Mouse (Mus musculus) heart, adult 8-10 months (tissue): ENCODE measurements around the gene Hspa12a. TPM values are rescaled to one million over a fixed set of nuclear protein-coding genes. Genes with fewer than 3 reads are reported as not detected.
"Not testable (repeated sequence)": the region's sequence is repeated elsewhere in the genome, so short reads cannot be mapped to it uniquely, and the experiment has no call there.

ENCODE experiments used
- DNase-seq: peaks from one replicate; pipeline ENCODE4 v3.0.0; 2022; ENCODE audit warnings: low spot score
- total RNA-seq, 4 experiments: library from RNA; stranded (reverse); gene quantifications; 2 replicates each; pipeline ENCODE4 v1.2.4; 2022

The Hspa12a gene
- total RNA-seq, 4 experiments from 2014 or later = 14.7 to 21.9 (median 17.6) TPM

DNA sequence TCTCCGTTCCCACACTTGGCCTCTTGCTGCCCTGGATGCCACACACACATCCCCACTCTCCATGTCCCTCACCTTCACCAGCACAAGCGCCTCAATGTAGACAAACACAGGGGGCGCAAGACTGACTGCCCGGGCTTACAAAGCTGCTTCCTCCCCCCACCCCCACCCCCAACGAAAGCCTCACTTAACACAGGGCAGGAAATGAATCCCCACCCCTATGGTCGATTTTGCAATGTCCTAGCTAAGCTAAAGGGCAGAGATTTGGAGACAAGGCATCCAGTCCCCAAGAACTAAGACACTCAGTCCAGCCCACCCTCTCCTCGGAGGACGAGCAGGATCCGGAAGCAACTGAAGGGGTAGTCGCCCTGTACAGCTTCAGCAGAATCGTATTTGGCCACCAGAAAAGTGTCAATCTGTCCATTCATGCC lies 32.5 kb downstream of the Hspa12a start:
- no peak for DNase-seq

DNA sequence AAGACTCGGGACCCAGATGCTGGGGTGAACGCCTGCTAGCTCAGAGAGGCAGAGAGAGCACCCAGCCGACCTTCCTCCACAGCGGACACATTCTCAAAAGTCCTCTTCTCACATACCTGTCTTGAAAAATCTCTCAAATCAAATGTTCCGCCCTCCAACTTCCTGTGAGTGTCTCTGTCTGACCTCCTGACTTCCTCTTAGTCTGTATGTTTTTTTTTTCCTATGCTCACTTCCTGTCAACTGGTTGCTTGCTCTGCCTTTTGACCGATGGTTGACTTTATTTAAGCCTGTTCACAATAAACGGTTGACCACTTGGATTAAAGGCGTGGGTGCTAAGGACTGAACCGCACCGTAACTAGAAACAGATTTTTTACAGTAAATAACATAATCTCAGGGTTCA lies 35.4 kb downstream of the Hspa12a start:
- DNase-seq = no peak

DNA sequence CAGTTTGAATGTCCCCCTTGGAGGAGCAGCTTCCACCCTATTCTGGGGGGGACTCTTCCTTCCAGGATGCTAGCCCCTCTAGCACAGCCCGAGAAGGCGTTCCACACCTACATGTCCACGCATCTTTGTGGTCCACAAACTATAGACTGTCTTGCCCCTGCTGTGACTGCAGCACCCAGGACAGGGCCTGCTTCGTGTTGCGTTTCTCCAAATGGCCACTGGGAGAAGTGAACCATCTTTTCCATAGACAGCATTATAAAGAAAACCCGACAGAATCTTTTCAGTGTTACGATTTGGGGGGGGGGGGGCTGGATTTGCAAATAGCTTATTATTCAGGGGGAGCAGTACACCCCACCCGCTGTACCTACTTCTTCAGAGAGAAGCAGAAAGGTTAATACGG lies 36.8 kb downstream of the Hspa12a start:
- DNase-seq = no peak

DNA sequence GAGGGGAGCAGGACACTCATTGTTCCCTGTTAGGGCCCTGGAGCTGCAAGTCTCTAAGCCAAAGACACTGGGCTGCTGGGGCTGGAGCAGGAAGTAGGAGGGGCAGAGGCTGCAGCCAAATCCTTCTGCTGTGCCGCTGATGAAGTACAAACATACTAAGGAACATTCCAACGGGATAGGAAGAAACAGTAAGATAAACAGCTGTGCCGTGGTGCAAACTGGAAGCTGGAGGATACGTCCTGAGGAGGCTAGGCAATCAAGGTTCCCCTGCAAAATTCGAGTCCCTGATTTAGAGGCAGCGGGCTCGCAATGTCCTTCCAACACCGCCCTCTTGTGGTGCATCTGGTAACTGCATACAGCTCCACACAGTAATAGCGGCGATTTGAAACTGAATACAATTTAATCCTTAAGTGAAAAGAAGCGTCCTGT lies 39.5 kb downstream of the Hspa12a start:
- peak; percentile 87 for DNase-seq

- DNase-seq = no peak
Observed at GRCm38 (mm10) chr19:58903079-58903898, 40.2 kb downstream of the Hspa12a start.

- DNase-seq = not testable (repeated sequence)
Observed at GRCm38 (mm10) chr19:58900471-58900870, 43.0 kb downstream of the Hspa12a start.

DNA sequence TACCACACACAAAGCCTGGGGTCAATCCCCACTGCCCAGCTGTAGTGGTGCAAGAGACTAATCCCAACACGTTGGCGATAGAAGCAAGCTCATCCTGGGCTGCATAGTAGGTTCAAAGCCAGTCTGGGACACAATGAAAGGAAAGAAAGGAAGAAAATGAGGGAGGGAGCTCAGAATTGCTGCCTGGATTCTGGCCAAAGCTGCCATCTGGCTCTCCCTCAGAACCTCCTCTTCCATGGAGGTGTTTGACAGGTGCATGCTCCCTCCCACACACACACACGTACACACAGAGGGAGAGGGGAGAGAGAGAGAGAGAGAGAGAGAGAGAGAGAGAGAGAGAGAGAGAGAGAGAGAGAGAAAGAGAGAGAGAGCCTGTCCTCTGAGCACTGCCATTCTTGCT lies 47.2 kb downstream of the Hspa12a start:
- no peak for DNase-seq

GRCm38 (mm10) chr19:58889306-58890038 lies 54.0 kb downstream of the Hspa12a start:
- no peak for DNase-seq

DNA sequence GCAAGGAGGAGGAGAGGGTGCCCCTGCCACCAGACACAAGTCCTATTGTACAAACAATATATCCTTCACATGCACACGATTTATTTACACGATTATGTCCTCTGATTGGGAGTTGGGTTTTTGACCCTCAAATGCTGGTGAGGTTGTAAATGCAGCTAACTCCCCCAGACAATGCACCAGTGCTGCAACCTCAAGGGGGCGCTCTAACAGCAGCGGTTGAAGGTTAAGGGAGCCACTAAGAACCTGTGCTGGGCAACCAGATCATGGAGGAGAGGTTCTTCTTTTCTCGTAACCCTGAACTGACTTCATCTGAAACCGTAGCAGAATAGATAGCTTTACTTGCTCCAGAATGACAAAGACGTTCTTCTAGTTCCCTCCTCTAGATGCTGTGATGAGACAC lies 57.0 kb downstream of the Hspa12a start:
- DNase-seq = no peak

DNA sequence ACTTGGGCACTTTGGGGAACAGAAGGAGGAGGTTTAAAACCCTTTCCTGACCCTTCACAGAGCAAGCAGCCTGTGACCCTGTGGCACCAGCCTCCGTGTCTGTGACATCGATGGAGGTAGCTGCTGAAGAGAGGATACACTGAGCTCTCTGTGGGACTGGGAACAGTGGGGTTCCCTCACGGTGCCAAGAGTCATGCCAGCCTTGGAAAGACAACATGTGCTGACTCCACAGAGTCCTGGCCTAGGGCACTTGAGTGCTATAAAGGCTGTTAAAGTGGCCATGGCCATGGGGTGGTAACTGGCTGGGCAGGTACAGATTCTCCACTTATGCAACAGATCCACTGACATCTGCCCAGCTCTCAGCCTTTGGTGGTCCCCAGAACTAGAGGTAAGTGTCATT lies 60.0 kb downstream of the Hspa12a start:
- no peak for DNase-seq

- DNase-seq = no peak
Observed at GRCm38 (mm10) chr19:58882336-58882735, 61.1 kb downstream of the Hspa12a start.

DNA sequence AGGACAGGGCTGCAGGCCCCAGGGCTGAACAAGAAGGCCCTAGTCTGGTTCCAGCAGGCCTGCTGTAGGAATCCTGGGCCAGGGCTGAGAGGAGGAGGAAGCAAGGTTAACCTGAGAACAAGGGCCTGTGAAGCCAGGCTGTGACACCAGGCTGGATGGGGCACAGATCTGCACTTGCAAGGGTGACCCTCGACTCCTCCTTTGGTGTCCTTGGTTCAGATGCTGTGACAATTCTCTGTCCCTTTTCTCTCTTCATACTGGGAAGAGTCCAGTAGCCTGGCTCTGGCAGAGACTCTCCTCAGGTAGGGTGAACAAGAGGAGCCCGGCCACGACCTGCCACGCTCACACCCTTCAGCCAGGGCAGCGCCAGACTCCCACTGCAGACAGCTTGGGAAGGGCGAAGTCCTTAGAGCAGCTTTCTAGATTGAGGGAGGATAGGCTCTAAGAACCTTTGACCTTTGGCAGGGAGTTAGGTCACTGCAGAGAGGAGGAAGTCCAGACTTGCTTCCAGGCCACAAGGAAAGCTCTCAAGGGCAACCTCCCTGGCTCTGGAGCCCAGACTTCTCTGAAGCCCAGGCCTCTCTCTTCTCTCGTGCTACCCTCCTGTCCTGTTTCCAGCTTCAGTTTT lies 64.0 kb downstream of the Hspa12a start:
- no peak for DNase-seq

GRCm38 (mm10) chr19:58878560-58878959 lies 64.9 kb downstream of the Hspa12a start:
- no peak for DNase-seq

- DNase-seq = no peak
Observed at GRCm38 (mm10) chr19:58873536-58873935, 69.9 kb downstream of the Hspa12a start.

DNA sequence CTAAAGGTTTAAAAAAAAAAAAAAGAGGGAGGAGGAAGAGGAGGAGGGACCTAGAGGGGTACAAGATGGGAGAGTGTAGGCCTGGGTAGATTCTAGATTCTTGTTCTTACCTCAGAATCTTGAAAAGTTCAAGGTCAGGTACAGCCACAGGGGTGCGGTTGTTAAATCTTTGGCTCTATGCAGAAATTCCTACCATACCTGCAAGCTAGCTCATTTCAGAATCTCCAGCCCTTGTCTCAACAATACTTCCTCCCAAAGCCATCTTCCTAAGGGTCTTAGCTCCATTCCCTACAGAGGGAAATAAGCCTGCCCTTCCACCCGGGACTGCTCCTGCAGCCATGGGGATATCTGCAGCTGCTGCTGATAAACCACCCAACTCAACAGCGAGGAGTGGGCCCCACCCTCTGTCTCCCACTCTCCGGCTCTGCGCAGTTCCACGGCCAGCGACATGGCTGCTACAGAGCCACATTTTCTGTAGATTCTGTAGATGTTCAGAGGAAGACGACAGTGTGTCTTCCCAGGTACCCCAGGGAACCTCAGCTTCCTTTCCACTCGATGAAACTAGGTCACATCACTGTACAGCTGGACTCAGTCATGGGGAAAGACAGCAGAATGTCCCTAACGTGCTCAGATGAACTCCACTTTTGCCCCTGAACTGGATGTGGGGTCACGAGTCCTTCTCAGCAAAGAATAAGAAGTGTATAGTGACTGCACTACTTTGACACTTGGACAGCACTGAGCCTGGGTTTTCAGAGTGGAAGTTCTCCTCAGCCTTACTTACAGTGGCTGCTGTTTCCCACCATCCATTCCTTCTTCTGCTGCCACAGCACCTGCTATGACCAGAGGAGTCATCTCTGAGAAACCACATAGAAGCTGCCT lies 70.8 kb downstream of the Hspa12a start:
- DNase-seq = no peak

GRCm38 (mm10) chr19:58871878-58872277 lies 71.6 kb downstream of the Hspa12a start:
- DNase-seq = no peak

GRCm38 (mm10) chr19:58866651-58867050 lies 76.8 kb downstream of the Hspa12a start:
- no peak for DNase-seq

DNA sequence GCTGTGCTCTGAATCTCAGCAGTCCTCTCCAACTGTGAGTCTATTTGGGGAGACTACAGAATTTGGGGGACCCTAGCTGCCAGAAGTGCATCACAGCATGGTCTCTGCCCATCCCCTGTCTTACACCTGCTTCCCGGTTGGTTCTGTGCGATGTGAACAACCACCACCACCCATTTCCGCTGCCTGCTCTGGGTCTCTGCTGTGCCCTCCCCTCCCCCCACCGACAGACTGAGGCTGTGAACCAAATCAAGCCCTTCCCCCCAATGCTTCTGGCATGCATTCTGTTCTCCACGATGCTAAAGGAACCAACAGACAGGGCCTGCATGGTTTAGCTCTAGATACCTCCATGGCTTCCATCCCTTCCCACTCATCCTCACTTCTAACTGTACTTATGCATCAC lies 78.2 kb downstream of the Hspa12a start:
- no peak for DNase-seq

DNA sequence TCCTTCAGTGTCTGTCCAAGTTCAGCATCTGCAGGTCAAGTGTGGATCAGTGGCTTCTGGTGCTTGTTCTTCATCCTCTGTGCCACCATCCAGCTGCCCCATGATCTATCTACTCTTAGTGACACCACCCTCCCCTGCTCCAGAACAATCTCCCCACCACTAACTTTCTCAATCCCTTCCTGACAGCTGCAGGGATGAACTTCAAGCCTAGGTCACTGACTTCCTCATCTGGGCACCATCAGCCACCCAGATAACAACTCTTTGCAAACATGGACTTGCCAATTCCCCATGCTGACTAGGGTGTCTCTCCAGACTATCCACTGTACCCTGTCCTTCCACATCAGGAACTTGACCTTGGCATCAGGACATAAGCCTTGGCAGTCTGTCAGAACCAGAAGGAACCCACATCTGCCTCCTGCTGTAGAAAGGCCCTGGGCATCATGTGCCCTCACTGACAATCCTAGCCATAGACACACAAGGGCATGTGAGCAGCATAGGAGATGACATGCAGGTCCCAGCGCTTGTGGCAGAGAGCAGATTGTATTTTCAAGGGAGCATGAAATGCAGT lies 79.4 kb downstream of the Hspa12a start:
- DNase-seq = no peak

DNA sequence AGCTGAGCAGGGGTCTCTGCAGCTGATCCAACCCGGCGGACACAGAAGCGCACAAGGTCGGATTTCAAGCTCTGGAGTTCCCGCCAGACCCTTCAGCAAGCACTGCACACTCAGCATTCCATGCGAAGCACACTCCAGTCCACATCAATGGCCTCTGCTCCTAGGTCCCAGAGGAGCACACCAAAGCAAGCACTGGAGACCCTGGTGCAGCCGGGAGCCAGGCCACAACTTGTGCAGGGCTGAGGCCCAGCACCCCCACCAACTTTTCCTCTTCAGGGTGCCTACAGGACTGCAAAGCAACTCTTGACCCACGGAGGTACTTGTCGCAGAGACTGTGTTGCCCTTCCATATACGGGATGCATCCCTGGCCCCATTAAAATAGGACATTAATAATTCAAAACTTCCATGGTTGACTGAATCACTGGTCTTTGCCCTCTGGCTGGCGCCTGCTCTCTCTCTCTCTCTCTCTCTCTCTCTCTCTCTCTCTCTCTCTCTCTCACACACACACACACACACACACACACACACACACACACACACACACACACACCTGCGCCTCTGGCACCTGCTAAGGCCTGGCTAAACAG lies 82.2 kb downstream of the Hspa12a start:
- no peak for DNase-seq
